Mouse (Mus musculus) hematopoietic stem cell, adult 5-6 weeks (primary cell): ENCODE measurements around the gene Cenpo. TPM values are rescaled to one million over a fixed set of nuclear protein-coding genes. Genes with fewer than 3 reads are reported as not detected.
"Not testable (repeated sequence)": the region's sequence is repeated elsewhere in the genome, so short reads cannot be mapped to it uniquely, and the experiment has no call there.

Experiments used
- ATAC-seq, 2 experiments: fragments of 125-278 bp in 1 of 2; replicated peaks in 1 of 2; 2 replicates each; pipeline ENCODE4 v1.8.0; 2016 to 2017; ENCODE audit warnings: inconsistent platforms in 2 of 2, mild to moderate bottlenecking in 2 of 2, moderate number of reproducible peaks in 2 of 2, low read depth in 1 of 2, moderate TSS enrichment in 1 of 2; ENCODE audit not compliant: low FRiP score in 2 of 2, poor library complexity in 2 of 2, severe bottlenecking in 2 of 2, insufficient read depth in 1 of 2, low TSS enrichment in 1 of 2
- total RNA-seq: library from RNA; stranded (forward); fragments of 172-1452, 232-1000 nt; gene quantifications from 2 replicates; pipeline ENCODE4 v1.2.3, GENCODE M21; 2017

The Cenpo gene
- total RNA-seq = 36.5 and 38.2 TPM in 2 replicates

- peak; percentile 97 to 98 for ATAC-seq
These were observed at the start of gene Cenpo, which contains the start of gene Ptrhd1 for GRCm38 (mm10) chr12:4233572-4234508. Gene Cenpo (minus strand): TSS chr12:4234294. Gene Ptrhd1 (plus strand): TSS chr12:4234027.

- ATAC-seq = peak; percentile 35 to 59; a peak in 1 of 4 replicates
These were observed 45.8 kb upstream of the Cenpo start for GRCm38 (mm10) chr12:4279878-4280277.

- peak; percentile 90 to 93 for ATAC-seq
These were observed 45.1 kb upstream of the Cenpo start for GRCm38 (mm10) chr12:4278978-4279755.

GRCm38 (mm10) chr12:4271078-4271477, 37.0 kb upstream of the Cenpo start:
- no peak for ATAC-seq

GRCm38 (mm10) chr12:4267765-4268164, 33.7 kb upstream of the Cenpo start:
- ATAC-seq = no peak

GRCm38 (mm10) chr12:4252742-4253655, 18.9 kb upstream of the Cenpo start:
- ATAC-seq = peak in 1 of 2 experiments; percentile 48; a peak in 1 of 4 replicates

- ATAC-seq = no peak
These were observed 15.7 kb upstream of the Cenpo start for GRCm38 (mm10) chr12:4249786-4250185.

- ATAC-seq = no peak
These were observed 11.6 kb upstream of the Cenpo start for GRCm38 (mm10) chr12:4245742-4246141.

GRCm38 (mm10) chr12:4243805-4244204, 9.7 kb upstream of the Cenpo start:
- ATAC-seq = no peak

GRCm38 (mm10) chr12:4240281-4240680, 6.2 kb upstream of the Cenpo start:
- not testable (repeated sequence) for ATAC-seq

- no peak for ATAC-seq
These were observed 3.4 kb upstream of the Cenpo start for GRCm38 (mm10) chr12:4237481-4237880.

- ATAC-seq = no peak
These were observed 1.3 kb downstream of the Cenpo start for GRCm38 (mm10) chr12:4232777-4233176.

- ATAC-seq = no peak
These were observed 3.9 kb downstream of the Cenpo start for GRCm38 (mm10) chr12:4230156-4230555.

GRCm38 (mm10) chr12:4212908-4213307, 21.2 kb downstream of the Cenpo start:
- no peak for ATAC-seq

GRCm38 (mm10) chr12:4211174-4211573, 22.9 kb downstream of the Cenpo start:
- ATAC-seq = peak; percentile 76 to 81

- ATAC-seq = no peak
These were observed 24.9 kb downstream of the Cenpo start for GRCm38 (mm10) chr12:4209196-4209595.
